Comparison of ENCODE assay signal across 22 mouse cellular contexts in the genomic region with DNA sequence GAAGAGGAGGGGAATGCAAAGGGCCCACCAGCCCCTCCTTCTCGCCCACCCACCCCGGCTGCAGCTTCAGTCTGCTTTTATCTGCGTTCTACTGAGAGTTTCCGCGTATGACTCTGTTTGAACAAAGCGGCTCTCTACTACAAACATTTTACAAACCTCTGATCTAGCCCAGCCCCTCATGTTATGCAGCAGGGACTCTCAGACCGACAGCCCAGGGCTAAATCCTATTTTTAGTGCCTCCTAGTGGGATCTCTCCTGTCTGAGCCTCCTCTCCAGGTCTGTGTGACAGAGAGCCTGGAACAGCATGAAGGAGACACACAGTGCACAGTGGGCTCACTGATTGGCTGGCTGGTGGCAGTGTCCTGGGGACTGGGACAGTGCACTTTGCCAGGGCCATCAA.
"Had no signal": no experiment of that assay in that cellular context is flagged by ENCODE, and none has a peak within 500 bp of the region (broad histone marks: within the 10 kb centered on the region; RNA-seq: fewer than 3 reads in every experiment).

No protein-coding gene starts in this region.

- H3K4me2 ChIP-seq: liver, embryonic 11.5 days; liver, embryonic 15.5 days; lung, embryonic 15.5 days; midbrain, embryonic 12.5 days; neural tube, embryonic 12.5 days had no signal

- H3K9ac ChIP-seq: liver, embryonic 15.5 days; lung, embryonic 15.5 days; midbrain, embryonic 12.5 days; neural tube, embryonic 12.5 days had no signal

- ATAC-seq: intestine, postnatal 0 days had no signal

- H3K4me3 ChIP-seq: left cerebral cortex, adult 2 months; liver, embryonic 15.5 days; lung, embryonic 15.5 days; megakaryocyte, embryonic 14.5 days; midbrain, embryonic 12.5 days; neural tube, embryonic 12.5 days had no signal

- H3K27ac ChIP-seq: kidney, postnatal 0 days; left cerebral cortex, adult 2 months; liver, embryonic 15.5 days; lung, embryonic 15.5 days; midbrain, embryonic 12.5 days; neural tube, embryonic 12.5 days; stomach, postnatal 0 days had no signal

- DNase-seq: kidney, adult 2 months; kidney, postnatal 36 days; layer of hippocampus, postnatal 36 days; lung, adult 18-20 months; lung, postnatal 10 days; lung, postnatal 36 days; right cerebral cortex, adult 18-20 months; right cerebral cortex, postnatal 14 days; right cerebral cortex, postnatal 4 days; thymus, adult 2 months; thymus, postnatal 14 days; thymus, postnatal 4 days had no signal

- H3K27me3 ChIP-seq: liver, embryonic 15.5 days; lung, embryonic 15.5 days; neural tube, embryonic 12.5 days had no signal

- H3K36me3 ChIP-seq: liver, embryonic 15.5 days; lung, embryonic 15.5 days; midbrain, embryonic 12.5 days; neural tube, embryonic 12.5 days had no signal

- H3K9me3 ChIP-seq: liver, embryonic 15.5 days; lung, embryonic 15.5 days; megakaryocyte, embryonic 14.5 days; midbrain, embryonic 12.5 days; neural tube, embryonic 12.5 days had no signal

- H3K4me1 ChIP-seq: liver, embryonic 15.5 days; lung, embryonic 15.5 days; megakaryocyte, embryonic 14.5 days had no signal
